Mouse (Mus musculus): ENCODE measurements around the gene Vmn1r44.

- TF ChIP-seq CTCF (IDR thresholded peaks at IDR 0.05; ENCODE audit: low read depth, low read length) (no peak), POLR2A (IDR thresholded peaks at IDR 0.05; ENCODE audit: borderline replicate concordance, low read depth, low read length) (no peak)
Observed at GRCm38 (mm10) chr6:89857552-89857951, 25.9 kb upstream of the Vmn1r44 start.

Data from bone marrow macrophage, adult 2 months (primary cell).